Mouse (Mus musculus): ENCODE results near the gene Fbxl13. TPM values are rescaled to one million over a fixed set of nuclear protein-coding genes. Genes with fewer than 3 reads are reported as not detected.

The Fbxl13 gene
- total RNA-seq, 1 experiment: not detected

- H3K27ac ChIP-seq (ENCODE audit: insufficient read depth, low read depth, low read length, poor library complexity, severe bottlenecking): no peak overlapping the region
- in situ Hi-C loops (cut with MboI; ENCODE audit: low sequenced_read_pairs in 2 of 2, unreplicated experiment in 2 of 2): no loop called here
- H3K9me3 ChIP-seq (ENCODE audit: control insufficient read depth, insufficient read depth, low read depth, low read length): no peaks in the 10 kb centered on the region
- H3K36me3 ChIP-seq (ENCODE audit: control insufficient read depth, insufficient read depth, low read length, poor library complexity, severe bottlenecking): no peaks in the 10 kb centered on the region
- no peak for DNase-seq (ENCODE audit: low read depth, low spot score)
- H3K4me1 ChIP-seq (ENCODE audit: control insufficient read depth in 2 of 2, insufficient read depth in 2 of 2, low read length in 2 of 2, poor library complexity in 1 of 2): peaks cover 0 to 13% of the 10 kb centered on the region in 2 experiments; a peak in 2 of 4 replicates
- no peak overlapping the region for H3K4me3 ChIP-seq (ENCODE audit: insufficient read depth in 1 of 2, low read depth in 1 of 2, low read length in 2 of 2, poor library complexity in 1 of 2, severe bottlenecking in 1 of 2)
- TF ChIP-seq MAFK (IDR thresholded peaks at IDR 0.05; ENCODE audit: insufficient read depth, low read depth, low read length): no peak
- TF ChIP-seq CHD2 (IDR thresholded peaks at IDR 0.05; ENCODE audit: low read depth, low read length): no peak
- no peak for TF ChIP-seq HCFC1 (IDR thresholded peaks at IDR 0.05; ENCODE audit: borderline replicate concordance, insufficient read depth, low read length)
- H3K9ac ChIP-seq (ENCODE audit: insufficient read depth, low read depth, low read length, poor library complexity, severe bottlenecking): no peak overlapping the region
These were observed 34.6 kb upstream of the Fbxl13 start for GRCm38 (mm10) chr5:21680029-21680428.

GRCm38 (mm10) chr5:21678363-21678762, 32.9 kb upstream of the Fbxl13 start:
- DNase-seq (ENCODE audit: low read depth, low spot score): no peak
- Histone ChIP-seq H3K9ac (ENCODE audit: insufficient read depth, low read depth, low read length, poor library complexity, severe bottlenecking) (no peak overlapping the region), H3K36me3 (ENCODE audit: control insufficient read depth, insufficient read depth, low read length, poor library complexity, severe bottlenecking) (no peaks in the 10 kb centered on the region), H3K4me1 (ENCODE audit: control insufficient read depth in 2 of 2, insufficient read depth in 2 of 2, low read length in 2 of 2, poor library complexity in 1 of 2) (peaks cover 9 to 13% of the 10 kb centered on the region in 2 experiments), H3K27ac (ENCODE audit: insufficient read depth, low read depth, low read length, poor library complexity, severe bottlenecking) (no peak overlapping the region), H3K9me3 (ENCODE audit: control insufficient read depth, insufficient read depth, low read depth, low read length) (no peaks in the 10 kb centered on the region), H3K4me3 (ENCODE audit: insufficient read depth in 1 of 2, low read depth in 1 of 2, low read length in 2 of 2, poor library complexity in 1 of 2, severe bottlenecking in 1 of 2) (no peak overlapping the region)
- TF ChIP-seq HCFC1 (IDR thresholded peaks at IDR 0.05; ENCODE audit: borderline replicate concordance, insufficient read depth, low read length) (no peak), MAFK (IDR thresholded peaks at IDR 0.05; ENCODE audit: insufficient read depth, low read depth, low read length) (peak; percentile 81)
- in situ Hi-C loops (cut with MboI; ENCODE audit: low sequenced_read_pairs in 2 of 2, unreplicated experiment in 2 of 2): no loop called here

GRCm38 (mm10) chr5:21677939-21678338, 32.5 kb upstream of the Fbxl13 start:
- Histone ChIP-seq H3K4me3 (ENCODE audit: insufficient read depth in 1 of 2, low read depth in 1 of 2, low read length in 2 of 2, poor library complexity in 1 of 2, severe bottlenecking in 1 of 2) (no peak overlapping the region), H3K4me1 (ENCODE audit: control insufficient read depth in 2 of 2, insufficient read depth in 2 of 2, low read length in 2 of 2, poor library complexity in 1 of 2) (peaks cover 11 to 13% of the 10 kb centered on the region in 2 experiments), H3K36me3 (ENCODE audit: control insufficient read depth, insufficient read depth, low read length, poor library complexity, severe bottlenecking) (no peaks in the 10 kb centered on the region), H3K27ac (ENCODE audit: insufficient read depth, low read depth, low read length, poor library complexity, severe bottlenecking) (no peak overlapping the region), H3K9me3 (ENCODE audit: control insufficient read depth, insufficient read depth, low read depth, low read length) (no peaks in the 10 kb centered on the region), H3K9ac (ENCODE audit: insufficient read depth, low read depth, low read length, poor library complexity, severe bottlenecking) (no peak overlapping the region)
- no peak for TF ChIP-seq ZC3H11A (IDR thresholded peaks at IDR 0.05; ENCODE audit: borderline replicate concordance, low read depth, low read length)
- no peak for TF ChIP-seq MAFK (IDR thresholded peaks at IDR 0.05; ENCODE audit: insufficient read depth, low read depth, low read length)
- no peak for TF ChIP-seq ZNF384 (IDR thresholded peaks at IDR 0.05; ENCODE audit: low read depth, low read length)
- TF ChIP-seq CHD2 (IDR thresholded peaks at IDR 0.05; ENCODE audit: low read depth, low read length): no peak
- no peak for TF ChIP-seq HCFC1 (IDR thresholded peaks at IDR 0.05; ENCODE audit: borderline replicate concordance, insufficient read depth, low read length)
- in situ Hi-C loops (cut with MboI; ENCODE audit: low sequenced_read_pairs in 2 of 2, unreplicated experiment in 2 of 2): no loop called here
- no peak for DNase-seq (ENCODE audit: low read depth, low spot score)

GRCm38 (mm10) chr5:21675494-21675893, 30.1 kb upstream of the Fbxl13 start:
- no peaks in the 10 kb centered on the region for H3K9me3 ChIP-seq (ENCODE audit: control insufficient read depth, insufficient read depth, low read depth, low read length)
- in situ Hi-C loops (cut with MboI; ENCODE audit: low sequenced_read_pairs in 2 of 2, unreplicated experiment in 2 of 2): no loop called here
- H3K36me3 ChIP-seq (ENCODE audit: control insufficient read depth, insufficient read depth, low read length, poor library complexity, severe bottlenecking): no peaks in the 10 kb centered on the region
- no peak for DNase-seq (ENCODE audit: low read depth, low spot score)
- H3K9ac ChIP-seq (ENCODE audit: insufficient read depth, low read depth, low read length, poor library complexity, severe bottlenecking): peak overlapping the region; percentile 61
- no peak overlapping the region for H3K27ac ChIP-seq (ENCODE audit: insufficient read depth, low read depth, low read length, poor library complexity, severe bottlenecking)
- peak overlapping the region; percentile 34 to 48 for H3K4me3 ChIP-seq (ENCODE audit: insufficient read depth in 1 of 2, low read depth in 1 of 2, low read length in 2 of 2, poor library complexity in 1 of 2, severe bottlenecking in 1 of 2)
- H3K4me1 ChIP-seq (ENCODE audit: control insufficient read depth in 2 of 2, insufficient read depth in 2 of 2, low read length in 2 of 2, poor library complexity in 1 of 2): peaks cover 11 to 13% of the 10 kb centered on the region in 2 experiments
- TF ChIP-seq ZC3H11A (IDR thresholded peaks at IDR 0.05; ENCODE audit: borderline replicate concordance, low read depth, low read length) (no peak), ZNF384 (IDR thresholded peaks at IDR 0.05; ENCODE audit: low read depth, low read length) (no peak), HCFC1 (IDR thresholded peaks at IDR 0.05; ENCODE audit: borderline replicate concordance, insufficient read depth, low read length) (no peak), MAFK (IDR thresholded peaks at IDR 0.05; ENCODE audit: insufficient read depth, low read depth, low read length) (no peak), CHD2 (IDR thresholded peaks at IDR 0.05; ENCODE audit: low read depth, low read length) (no peak)

- Histone ChIP-seq H3K4me3 (ENCODE audit: insufficient read depth in 1 of 2, low read depth in 1 of 2, low read length in 2 of 2, poor library complexity in 1 of 2, severe bottlenecking in 1 of 2) (peak overlapping the region; percentile 34 to 48; a peak in 3 of 4 replicates), H3K4me1 (ENCODE audit: control insufficient read depth in 2 of 2, insufficient read depth in 2 of 2, low read length in 2 of 2, poor library complexity in 1 of 2) (peaks cover 11 to 13% of the 10 kb centered on the region in 2 experiments), H3K27ac (ENCODE audit: insufficient read depth, low read depth, low read length, poor library complexity, severe bottlenecking) (no peak overlapping the region), H3K9ac (ENCODE audit: insufficient read depth, low read depth, low read length, poor library complexity, severe bottlenecking) (peak overlapping the region; percentile 61; the same call in 1 of the 2 replicates), H3K36me3 (ENCODE audit: control insufficient read depth, insufficient read depth, low read length, poor library complexity, severe bottlenecking) (no peaks in the 10 kb centered on the region), H3K9me3 (ENCODE audit: control insufficient read depth, insufficient read depth, low read depth, low read length) (no peaks in the 10 kb centered on the region)
- TF ChIP-seq MAFK (IDR thresholded peaks at IDR 0.05; ENCODE audit: insufficient read depth, low read depth, low read length) (no peak), ZNF384 (IDR thresholded peaks at IDR 0.05; ENCODE audit: low read depth, low read length) (no peak), HCFC1 (IDR thresholded peaks at IDR 0.05; ENCODE audit: borderline replicate concordance, insufficient read depth, low read length) (no peak), CHD2 (IDR thresholded peaks at IDR 0.05; ENCODE audit: low read depth, low read length) (no peak), ZC3H11A (IDR thresholded peaks at IDR 0.05; ENCODE audit: borderline replicate concordance, low read depth, low read length) (no peak)
- in situ Hi-C loops (cut with MboI; ENCODE audit: low sequenced_read_pairs in 2 of 2, unreplicated experiment in 2 of 2): no loop called here
- no peak for DNase-seq (ENCODE audit: low read depth, low spot score)
These were observed 29.6 kb upstream of the Fbxl13 start for GRCm38 (mm10) chr5:21675019-21675418.
